Mouse (Mus musculus): Measurements from ENCODE around the gene AU021092.
A peak's percentile ranks its signal among the peaks of the same experiment; 100 is the strongest.

GRCm38 (mm10) chr16:5203668-5204433 is 18.2 kb downstream of the AU021092 start, which contains the start of gene Nagpa:
- TF ChIP-seq CTCF (IDR thresholded peaks at IDR 0.05) (no peak), POLR2A (IDR thresholded peaks at IDR 0.05; ENCODE audit: insufficient read depth, low read depth, low read length) (peak; percentile 69), EP300 (IDR thresholded peaks at IDR 0.05; ENCODE audit: insufficient read depth, low read depth, low read length) (no peak)
